28 mouse cellular contexts compared by ENCODE assay signal in genomic region chr1:77051239-77051638, GRCm38 (mm10).
DNase-seq lines count a peak whose midpoint lies in the region; ATAC-seq and TF ChIP-seq lines count a peak whose summit lies in the region.
"Had no signal": no experiment of that assay in that cellular context is flagged by ENCODE, and none has a peak within 500 bp of the region (broad histone marks: within the 10 kb centered on the region; RNA-seq: fewer than 3 reads in every experiment).

No protein-coding gene starts in this region.

- H3K27ac ChIP-seq in heart, embryonic 10.5 days = peak overlapping the region; percentile 25; the same call in 1 of the 2 replicates
- H3K27ac ChIP-seq in lung, embryonic 14.5 days (ENCODE audit: low read depth) = no peak overlapping the region; the same call in 1 of the 2 replicates
- H3K27ac ChIP-seq: embryonic facial prominence, embryonic 12.5 days; forebrain, embryonic 12.5 days; hindbrain, postnatal 0 days; layer of hippocampus, adult 2 months; limb, embryonic 13.5 days; liver, embryonic 13.5 days; midbrain, embryonic 15.5 days; neural tube, embryonic 13.5 days had no signal

- no peak overlapping the region for H3K4me3 ChIP-seq in heart, embryonic 10.5 days
- no peak overlapping the region for H3K4me3 ChIP-seq in lung, embryonic 14.5 days (ENCODE audit: low read depth, low read length)
- H3K4me3 ChIP-seq: embryonic facial prominence, embryonic 12.5 days; erythroblast, embryonic 14.5 days; forebrain, embryonic 12.5 days; layer of hippocampus, adult 2 months; limb, embryonic 13.5 days; liver, embryonic 13.5 days; megakaryocyte, embryonic 14.5 days; midbrain, embryonic 15.5 days; myocyte; neural tube, embryonic 13.5 days had no signal

- CTCF ChIA-PET in Patski (lab: Charles Lee) = no interaction called here

- H3K4me2 ChIP-seq in lung, embryonic 14.5 days = no peak overlapping the region
- H3K4me2 ChIP-seq: embryonic facial prominence, embryonic 12.5 days; forebrain, embryonic 12.5 days; limb, embryonic 13.5 days; liver, embryonic 13.5 days; midbrain, embryonic 15.5 days; neural tube, embryonic 13.5 days had no signal

- POLR2A ChIA-PET in Patski (lab: Charles Lee) = no interaction called here

- no peaks in the 10 kb centered on the region; the same call in 1 of the 2 replicates for H3K4me1 ChIP-seq in heart, embryonic 10.5 days
- H3K4me1 ChIP-seq in lung, embryonic 14.5 days (ENCODE audit: insufficient read depth) = no peaks in the 10 kb centered on the region
- H3K4me1 ChIP-seq: embryonic facial prominence, embryonic 12.5 days; forebrain, embryonic 12.5 days; liver, embryonic 13.5 days; megakaryocyte, embryonic 14.5 days; midbrain, embryonic 15.5 days had no signal

- no peak overlapping the region for H3K9ac ChIP-seq in lung, embryonic 14.5 days
- H3K9ac ChIP-seq: embryonic facial prominence, embryonic 12.5 days; forebrain, embryonic 12.5 days; limb, embryonic 13.5 days; liver, embryonic 13.5 days; midbrain, embryonic 15.5 days; neural tube, embryonic 13.5 days had no signal

- no peaks in the 10 kb centered on the region for H3K27me3 ChIP-seq in heart, embryonic 10.5 days (ENCODE audit: insufficient read depth, poor library complexity, severe bottlenecking)
- no peaks in the 10 kb centered on the region for H3K27me3 ChIP-seq in lung, embryonic 14.5 days (ENCODE audit: insufficient read depth, low read length)
- peaks cover under 1% of the 10 kb centered on the region for H3K27me3 ChIP-seq in Patski
- H3K27me3 ChIP-seq: embryonic facial prominence, embryonic 12.5 days; forebrain, embryonic 12.5 days; limb, embryonic 13.5 days; liver, embryonic 13.5 days; megakaryocyte, embryonic 14.5 days; midbrain, embryonic 15.5 days; neural tube, embryonic 13.5 days had no signal

- no peak for TF ChIP-seq CTCF in lung, embryonic 14.5 days (IDR thresholded peaks at IDR 0.05; ENCODE audit: low read depth)
- no peak for TF ChIP-seq CTCF in Patski (IDR thresholded peaks at IDR 0.05)

- intact Hi-C loops in heart, postnatal 14 days (cut with DNase I) = no loop called here

- DNase-seq in heart, embryonic 10.5 days (ENCODE audit: low spot score) = no peak
- DNase-seq in heart, postnatal 14 days = no peak
- DNase-seq in lung, embryonic 14.5 days = peak; percentile 66
- DNase-seq in lung, postnatal 36 days = no peak
- DNase-seq in Patski (ENCODE audit: low read depth, low spot score) = no peak
- DNase-seq in mesoderm, embryonic 11.5 days (ENCODE audit: low read depth, low spot score) = peak; percentile 34
- no peak for DNase-seq in cerebellum, adult 9-11 months
- DNase-seq: adrenal gland, adult 2 months; cerebellum, adult 11 months; cerebellum, postnatal 14 days; gastrocnemius, postnatal 36 days; heart, postnatal 10 days; kidney, adult 8-10 months; kidney, postnatal 25 days; layer of hippocampus, postnatal 36 days; liver, embryonic 13.5 days; right cerebral cortex, postnatal 4 days had no signal

- peak; percentile 62; the same call in 1 of the 2 replicates for ATAC-seq in lung, embryonic 14.5 days (ENCODE audit: insufficient read depth)
- ATAC-seq in Patski = peak; percentile 65
- no peak for ATAC-seq in inflammation-experienced regulatory T-cells, adult 6 months
- ATAC-seq: hindbrain, postnatal 0 days; midbrain, embryonic 15.5 days had no signal

- no peaks in the 10 kb centered on the region for H3K9me3 ChIP-seq in heart, embryonic 10.5 days
- H3K9me3 ChIP-seq in lung, embryonic 14.5 days (ENCODE audit: low read depth, low read length) = no peaks in the 10 kb centered on the region
- H3K9me3 ChIP-seq: embryonic facial prominence, embryonic 12.5 days; forebrain, embryonic 12.5 days; limb, embryonic 13.5 days; liver, embryonic 13.5 days; midbrain, embryonic 15.5 days; neural tube, embryonic 13.5 days had no signal

- 45% methylated on average over 5 of the region's 5 CpGs for WGBS in heart, embryonic 10.5 days
- 56% methylated on average over 5 of the region's 5 CpGs for WGBS in lung, embryonic 14.5 days

- no peaks in the 10 kb centered on the region for H3K36me3 ChIP-seq in heart, embryonic 10.5 days
- H3K36me3 ChIP-seq in lung, embryonic 14.5 days (ENCODE audit: insufficient read depth) = no peaks in the 10 kb centered on the region
- H3K36me3 ChIP-seq: embryonic facial prominence, embryonic 12.5 days; forebrain, embryonic 12.5 days; limb, embryonic 13.5 days; liver, embryonic 13.5 days; midbrain, embryonic 15.5 days; neural tube, embryonic 13.5 days had no signal

- in situ Hi-C loops in Patski (cut with MboI; ENCODE audit: low pct_unique_long_range_greater_than_20kb) = no loop called here

Comparison
In these comparisons a context has a peak if more than half of its experiments do, and no peak if none do; other contexts are left out.
1. DNase-seq: peak in lung, embryonic 14.5 days (single experiment) and mesoderm, embryonic 11.5 days (single experiment); none in heart, embryonic 10.5 days (single experiment), heart, postnatal 14 days (0 of 2), lung, postnatal 36 days (single experiment), Patski (single experiment) and cerebellum, adult 9-11 months (single experiment).